Comparison of ENCODE assay signal across 13 mouse cellular contexts in genomic region chr1:82475254-82475653, GRCm38 (mm10).
"Had no signal": no experiment of that assay in that cellular context is flagged by ENCODE, and none has a peak within 500 bp of the region (broad histone marks: within the 10 kb centered on the region; RNA-seq: fewer than 3 reads in every experiment).

No protein-coding gene starts in this region.

- H3K27ac ChIP-seq: limb, embryonic 13.5 days; liver, embryonic 14.5 days; neural tube, embryonic 15.5 days; stomach, embryonic 15.5 days had no signal

- H3K4me3 ChIP-seq: limb, embryonic 13.5 days; midbrain, embryonic 13.5 days; myocyte; neural tube, embryonic 15.5 days; stomach, embryonic 15.5 days had no signal

- H3K4me1 ChIP-seq: stomach, embryonic 15.5 days had no signal

- H3K36me3 ChIP-seq: limb, embryonic 13.5 days; midbrain, embryonic 13.5 days; neural tube, embryonic 15.5 days; stomach, embryonic 15.5 days had no signal

- H3K9ac ChIP-seq: limb, embryonic 13.5 days; liver, embryonic 14.5 days; midbrain, embryonic 13.5 days; neural tube, embryonic 15.5 days; stomach, embryonic 15.5 days had no signal

- H3K9me3 ChIP-seq: limb, embryonic 13.5 days; midbrain, embryonic 13.5 days; neural tube, embryonic 15.5 days; stomach, embryonic 15.5 days had no signal

- H3K27me3 ChIP-seq: limb, embryonic 13.5 days; midbrain, embryonic 13.5 days; neural tube, embryonic 15.5 days; stomach, embryonic 15.5 days had no signal

- DNase-seq: kidney, adult 9 months; kidney, postnatal 14 days; left cerebral cortex, postnatal 4 days; lung, adult 18-20 months; right cerebral cortex, postnatal 14 days; thymus, adult 2 months; thymus, postnatal 36 days had no signal

- H3K4me2 ChIP-seq: midbrain, embryonic 13.5 days; stomach, embryonic 15.5 days had no signal
